19 mouse cellular contexts compared by ENCODE assay signal in genomic region chr7:73548051-73548450, GRCm38 (mm10). TPM values are rescaled to one million over a fixed set of nuclear protein-coding genes. Genes with fewer than 3 reads are reported as not detected.
DNase-seq lines count a peak whose midpoint lies in the region; ATAC-seq and TF ChIP-seq lines count a peak whose summit lies in the region.
"Had no signal": no experiment of that assay in that cellular context is flagged by ENCODE, and none has a peak within 500 bp of the region (broad histone marks: within the 10 kb centered on the region; RNA-seq: fewer than 3 reads in every experiment).

No protein-coding gene starts in this region.

- peaks cover 36% of the 10 kb centered on the region for H3K4me1 ChIP-seq in forebrain, embryonic 13.5 days
- H3K4me1 ChIP-seq in forebrain, embryonic 16.5 days (replicated peaks; ENCODE audit: control insufficient read depth, insufficient read depth, low read length) = peaks cover 28% of the 10 kb centered on the region
- H3K4me1 ChIP-seq in heart, postnatal 0 days (ENCODE audit: control insufficient read depth, insufficient read depth) = peaks cover 27% of the 10 kb centered on the region
- peaks cover 8% of the 10 kb centered on the region for H3K4me1 ChIP-seq in kidney, embryonic 14.5 days (ENCODE audit: control insufficient read depth, insufficient read depth, low read length)

- intact Hi-C loops in heart, postnatal 36 days (cut with DNase I) = no loop called here

- no peaks in the 10 kb centered on the region for H3K27me3 ChIP-seq in forebrain, embryonic 13.5 days
- H3K27me3 ChIP-seq in forebrain, embryonic 16.5 days (replicated peaks; ENCODE audit: control insufficient read depth, insufficient read depth, low read length) = no peaks in the 10 kb centered on the region
- no peaks in the 10 kb centered on the region for H3K27me3 ChIP-seq in heart, postnatal 0 days (ENCODE audit: control insufficient read depth, insufficient read depth, low read length)
- no peaks in the 10 kb centered on the region for H3K27me3 ChIP-seq in kidney, embryonic 14.5 days (ENCODE audit: control insufficient read depth, insufficient read depth, low read length)
- H3K27me3 ChIP-seq: forebrain, embryonic 12.5 days had no signal

- DNase-seq in heart, postnatal 0 days (ENCODE audit: low spot score) = no peak
- no peak for DNase-seq in heart, postnatal 36 days
- DNase-seq in thymus, postnatal 25 days = peak; percentile 0
- DNase-seq in thymus, postnatal 36 days = no peak
- no peak for DNase-seq in left cerebral cortex, adult 8-10 months (ENCODE audit: low spot score in 2 of 2)
- DNase-seq: adrenal gland, postnatal 14 days; B cell, adult 2 months; gastrocnemius, postnatal 36 days; layer of hippocampus, adult 9-11 months; left cerebral cortex, postnatal 4 days; right cerebral cortex, adult 18-20 months had no signal

- ATAC-seq in forebrain, embryonic 13.5 days = no peak
- ATAC-seq in forebrain, embryonic 16.5 days = no peak
- no peak for ATAC-seq in heart, postnatal 0 days (ENCODE audit: insufficient read depth, low read depth)
- ATAC-seq in kidney, embryonic 14.5 days (ENCODE audit: low FRiP score, low TSS enrichment) = no peak
- ATAC-seq: hindbrain, embryonic 16.5 days; lung, postnatal 0 days had no signal

- H3K9me3 ChIP-seq in forebrain, embryonic 13.5 days (replicated peaks) = no peaks in the 10 kb centered on the region
- H3K9me3 ChIP-seq in forebrain, embryonic 16.5 days (ENCODE audit: control insufficient read depth, low read length) = no peaks in the 10 kb centered on the region
- no peaks in the 10 kb centered on the region for H3K9me3 ChIP-seq in heart, postnatal 0 days (replicated peaks; ENCODE audit: control insufficient read depth, low read length)
- H3K9me3 ChIP-seq in kidney, embryonic 14.5 days (ENCODE audit: control insufficient read depth, low read length) = no peaks in the 10 kb centered on the region
- H3K9me3 ChIP-seq: forebrain, embryonic 12.5 days; midbrain, embryonic 10.5 days had no signal

- no peak overlapping the region for H3K9ac ChIP-seq in forebrain, embryonic 13.5 days
- no peak overlapping the region for H3K9ac ChIP-seq in forebrain, embryonic 16.5 days (replicated peaks; ENCODE audit: low read depth, low read length)
- peak overlapping the region; percentile 36; the same call in 1 of the 2 replicates for H3K9ac ChIP-seq in heart, postnatal 0 days (replicated peaks; ENCODE audit: low read depth, low read length)
- no peak overlapping the region for H3K9ac ChIP-seq in kidney, embryonic 14.5 days (ENCODE audit: low read depth, low read length)
- H3K9ac ChIP-seq: forebrain, embryonic 12.5 days had no signal

- 0 out of 2 replicates have a peak overlapping the region, but pooled peaks have one; percentile 11 for H3K4me2 ChIP-seq in forebrain, embryonic 13.5 days
- no peak overlapping the region for H3K4me2 ChIP-seq in forebrain, embryonic 16.5 days (ENCODE audit: low read length)
- H3K4me2 ChIP-seq in heart, postnatal 0 days (ENCODE audit: low read depth, low read length) = 0 out of 2 replicates have a peak overlapping the region, but pooled peaks have one; percentile 15
- H3K4me2 ChIP-seq in kidney, embryonic 14.5 days (replicated peaks; ENCODE audit: low read depth, low read length) = no peak overlapping the region
- H3K4me2 ChIP-seq: forebrain, embryonic 12.5 days had no signal

- H3K36me3 ChIP-seq in forebrain, embryonic 13.5 days (ENCODE audit: poor library complexity, severe bottlenecking) = peaks cover 37% of the 10 kb centered on the region
- peaks cover 11% of the 10 kb centered on the region for H3K36me3 ChIP-seq in forebrain, embryonic 16.5 days (ENCODE audit: control insufficient read depth, insufficient read depth)
- H3K36me3 ChIP-seq in heart, postnatal 0 days (replicated peaks; ENCODE audit: control insufficient read depth, insufficient read depth, low read length) = peaks cover 47% of the 10 kb centered on the region
- peaks cover 51% of the 10 kb centered on the region for H3K36me3 ChIP-seq in kidney, embryonic 14.5 days (ENCODE audit: control insufficient read depth, insufficient read depth, low read length)

- TF ChIP-seq CTCF in heart, postnatal 0 days (IDR thresholded peaks at IDR 0.05; ENCODE audit: low read depth) = no peak

- TF ChIP-seq EP300 in heart, postnatal 0 days (IDR thresholded peaks at IDR 0.05; ENCODE audit: low read depth) = no peak

- WGBS in forebrain, embryonic 13.5 days = 84% methylated on average over 2 of the region's 2 CpGs
- 75% methylated on average over 2 of the region's 2 CpGs for whole genome bisulfite sequencing in forebrain, embryonic 16.5 days
- 54% methylated on average over 2 of the region's 2 CpGs for WGBS in heart, postnatal 0 days
- WGBS in kidney, embryonic 14.5 days = 81% methylated on average over 2 of the region's 2 CpGs

- no peak overlapping the region for H3K27ac ChIP-seq in forebrain, embryonic 13.5 days
- H3K27ac ChIP-seq in forebrain, embryonic 16.5 days (ENCODE audit: low read length) = no peak overlapping the region
- H3K27ac ChIP-seq in heart, postnatal 0 days (ENCODE audit: low read depth) = no peak overlapping the region
- no peak overlapping the region for H3K27ac ChIP-seq in kidney, embryonic 14.5 days (ENCODE audit: low read depth, low read length)
- H3K27ac ChIP-seq: midbrain, embryonic 10.5 days had no signal

- H3K4me3 ChIP-seq in forebrain, embryonic 13.5 days = no peak overlapping the region
- H3K4me3 ChIP-seq in forebrain, embryonic 16.5 days (replicated peaks; ENCODE audit: low read length) = no peak overlapping the region
- H3K4me3 ChIP-seq in heart, postnatal 0 days (ENCODE audit: low read depth, low read length) = no peak overlapping the region
- no peak overlapping the region for H3K4me3 ChIP-seq in kidney, embryonic 14.5 days (ENCODE audit: low read length)
- H3K4me3 ChIP-seq: forebrain, embryonic 12.5 days; midbrain, embryonic 10.5 days; myocyte had no signal

RNA-seq across cellular contexts. Expression of gene Chd2, which starts 6.4 kb away (rescaled TPM):
- polyA plus RNA-seq in forebrain, embryonic 13.5 days (2015; fragmentation: Nextera tagmentation; extraction: Ambion mirVana) = 62.8 TPM in 2 replicates
- 56.8 and 60.2 TPM in 2 replicates for polyA plus RNA-seq in forebrain, embryonic 16.5 days (2015; fragmentation: Nextera tagmentation; extraction: Ambion mirVana)
- total RNA-seq in heart, postnatal 0 days (2014; rRNA removed; ENCODE audit: low replicate concordance) = 43.0 and 65.5 TPM in 2 replicates
- polyA plus RNA-seq in heart, postnatal 0 days (2015; fragmentation: Nextera tagmentation; extraction: Ambion mirVana) = 31.1 and 32.2 TPM in 2 replicates
- 10 to 100 TPM; 49.0 to 52.1 TPM for total RNA-seq in heart, postnatal 36 days (2021)
- total RNA-seq in left cerebral cortex, adult 8-10 months (2022) = 10 to 100 TPM; 45.2 to 57.4 (median 48.6) TPM
- polyA plus RNA-seq in kidney, embryonic 14.5 days (2014; fragmentation: Nextera tagmentation; extraction: Ambion mirVana) = 43.7 and 70.9 TPM in 2 replicates

Comparison
In these comparisons a context has a peak if more than half of its experiments do, and no peak if none do; other contexts are left out.
1. H3K4me2 ChIP-seq: peak in forebrain, embryonic 13.5 days (single experiment) and heart, postnatal 0 days (single experiment); none in forebrain, embryonic 16.5 days (single experiment) and kidney, embryonic 14.5 days (single experiment).